Mouse (Mus musculus): ENCODE measurements around the gene Med8. TPM values are rescaled to one million over a fixed set of nuclear protein-coding genes. Genes with fewer than 3 reads are reported as not detected.

The Med8 gene
- polyA plus RNA-seq, 2 experiments: 50.2 to 69.1 TPM

GRCm38 (mm10) chr4:118416329-118416728 lies 7.2 kb downstream of the Med8 start:
- 81% methylated on average over 5 of the region's 5 CpGs for WGBS (ENCODE audit: insufficient replicate concordance)
- Histone ChIP-seq H3K4me1 (replicated peaks; ENCODE audit: control insufficient read depth in 2 of 2, insufficient read depth in 2 of 2, low read length in 1 of 2) (no peaks in the 10 kb centered on the region), H3K4me2 (ENCODE audit: low read depth) (no peak overlapping the region), H3K27me3 (ENCODE audit: control insufficient read depth, insufficient read depth, low read length) (no peaks in the 10 kb centered on the region), H3K27ac (no peak overlapping the region), H3K36me3 (replicated peaks; ENCODE audit: control insufficient read depth, insufficient read depth, low read depth) (peaks cover 41% of the 10 kb centered on the region), H3K9me3 (ENCODE audit: control insufficient read depth, low read length) (no peaks in the 10 kb centered on the region), H3K4me3 (ENCODE audit: insufficient read depth in 1 of 2, low read depth in 2 of 2, low read length in 2 of 2) (no peak overlapping the region), H3K9ac (replicated peaks) (no peak overlapping the region)
- no peak for TF ChIP-seq EP300 (IDR thresholded peaks at IDR 0.05; ENCODE audit: low read depth)
- no peak for TF ChIP-seq CTCF (IDR thresholded peaks at IDR 0.05; ENCODE audit: low read depth)
- ATAC-seq (ENCODE audit: insufficient read depth) (no peak), DNase-seq (ENCODE audit: low read depth in 3 of 3, low spot score in 3 of 3) (no peak)

- WGBS (ENCODE audit: insufficient replicate concordance): 51% methylated on average over 13 of the region's 13 CpGs
- H3K9ac ChIP-seq (replicated peaks): no peak overlapping the region
- no peak overlapping the region for H3K4me3 ChIP-seq (ENCODE audit: insufficient read depth in 1 of 2, low read depth in 2 of 2, low read length in 2 of 2)
- no peaks in the 10 kb centered on the region for H3K27me3 ChIP-seq (ENCODE audit: control insufficient read depth, insufficient read depth, low read length)
- H3K27ac ChIP-seq: no peak overlapping the region
- no peaks in the 10 kb centered on the region for H3K4me1 ChIP-seq (replicated peaks; ENCODE audit: control insufficient read depth in 2 of 2, insufficient read depth in 2 of 2, low read length in 1 of 2)
- H3K36me3 ChIP-seq (replicated peaks; ENCODE audit: control insufficient read depth, insufficient read depth, low read depth): peaks cover 34% of the 10 kb centered on the region
- no peak for TF ChIP-seq EP300 (IDR thresholded peaks at IDR 0.05; ENCODE audit: low read depth)
- TF ChIP-seq CTCF (IDR thresholded peaks at IDR 0.05; ENCODE audit: low read depth): no peak
- ATAC-seq (ENCODE audit: insufficient read depth) (no peak), DNase-seq (ENCODE audit: low read depth in 3 of 3, low spot score in 3 of 3) (no peak)
- no peaks in the 10 kb centered on the region for H3K9me3 ChIP-seq (ENCODE audit: control insufficient read depth, low read length)
- H3K4me2 ChIP-seq (ENCODE audit: low read depth): no peak overlapping the region
Observed at GRCm38 (mm10) chr4:118417112-118417797, 8.1 kb downstream of the Med8 start.

GRCm38 (mm10) chr4:118421384-118421783 lies 12.2 kb downstream of the Med8 start:
- Histone ChIP-seq H3K4me3 (ENCODE audit: insufficient read depth in 1 of 2, low read depth in 2 of 2, low read length in 2 of 2) (no peak overlapping the region), H3K9ac (replicated peaks) (no peak overlapping the region), H3K4me2 (ENCODE audit: low read depth) (no peak overlapping the region), H3K27me3 (ENCODE audit: control insufficient read depth, insufficient read depth, low read length) (no peaks in the 10 kb centered on the region), H3K9me3 (ENCODE audit: control insufficient read depth, low read length) (no peaks in the 10 kb centered on the region), H3K4me1 (replicated peaks; ENCODE audit: control insufficient read depth in 2 of 2, insufficient read depth in 2 of 2, low read length in 1 of 2) (peaks cover 21 to 25% of the 10 kb centered on the region in 2 experiments), H3K27ac (no peak overlapping the region), H3K36me3 (replicated peaks; ENCODE audit: control insufficient read depth, insufficient read depth, low read depth) (peaks cover 5% of the 10 kb centered on the region)
- ATAC-seq (ENCODE audit: insufficient read depth): no peak
- TF ChIP-seq EP300 (IDR thresholded peaks at IDR 0.05; ENCODE audit: low read depth) (no peak), CTCF (IDR thresholded peaks at IDR 0.05; ENCODE audit: low read depth) (no peak)
- no peak for DNase-seq (ENCODE audit: low read depth in 3 of 3, low spot score in 3 of 3)
- 82% methylated on average over 3 of the region's 3 CpGs for WGBS (ENCODE audit: insufficient replicate concordance)

GRCm38 (mm10) chr4:118424541-118425160 lies 15.5 kb downstream of the Med8 start:
- Histone ChIP-seq H3K9ac (replicated peaks) (no peak overlapping the region; the same call in none of the 2 replicates), H3K4me3 (ENCODE audit: insufficient read depth in 1 of 2, low read depth in 2 of 2, low read length in 2 of 2) (no peak overlapping the region), H3K27me3 (ENCODE audit: control insufficient read depth, insufficient read depth, low read length) (no peaks in the 10 kb centered on the region), H3K27ac (peak overlapping the region; percentile 86), H3K9me3 (ENCODE audit: control insufficient read depth, low read length) (no peaks in the 10 kb centered on the region), H3K4me2 (ENCODE audit: low read depth) (peak overlapping the region; percentile 43), H3K36me3 (replicated peaks; ENCODE audit: control insufficient read depth, insufficient read depth, low read depth) (peaks cover 2% of the 10 kb centered on the region; the same call in 1 of the 2 replicates), H3K4me1 (replicated peaks; ENCODE audit: control insufficient read depth in 2 of 2, insufficient read depth in 2 of 2, low read length in 1 of 2) (peaks cover 45 to 49% of the 10 kb centered on the region in 2 experiments)
- no peak for TF ChIP-seq CTCF (IDR thresholded peaks at IDR 0.05; ENCODE audit: low read depth)
- TF ChIP-seq EP300 (IDR thresholded peaks at IDR 0.05; ENCODE audit: low read depth): peak; percentile 90
- peak; percentile 67 to 77 (median 72) for DNase-seq (ENCODE audit: low read depth in 3 of 3, low spot score in 3 of 3)
- ATAC-seq (ENCODE audit: insufficient read depth): peak; percentile 62
- WGBS (ENCODE audit: insufficient replicate concordance): 10% methylated on average over 4 of the region's 4 CpGs

- no peaks in the 10 kb centered on the region for H3K9me3 ChIP-seq (ENCODE audit: control insufficient read depth, low read length)
- 0 out of 2 replicates have a peak overlapping the region, but pooled peaks have one; percentile 18 for H3K9ac ChIP-seq (replicated peaks)
- no peaks in the 10 kb centered on the region for H3K27me3 ChIP-seq (ENCODE audit: control insufficient read depth, insufficient read depth, low read length)
- peak overlapping the region; percentile 86 for H3K27ac ChIP-seq
- H3K4me3 ChIP-seq (ENCODE audit: insufficient read depth in 1 of 2, low read depth in 2 of 2, low read length in 2 of 2): no peak overlapping the region
- TF ChIP-seq CTCF (IDR thresholded peaks at IDR 0.05; ENCODE audit: low read depth) (no peak), EP300 (IDR thresholded peaks at IDR 0.05; ENCODE audit: low read depth) (no peak)
- no peak for ATAC-seq (ENCODE audit: insufficient read depth)
- no peak overlapping the region for H3K4me2 ChIP-seq (ENCODE audit: low read depth)
- no peak for DNase-seq (ENCODE audit: low read depth in 3 of 3, low spot score in 3 of 3)
- H3K36me3 ChIP-seq (replicated peaks; ENCODE audit: control insufficient read depth, insufficient read depth, low read depth): peaks cover 8% of the 10 kb centered on the region
- 92% methylated on average over 1 of the region's 1 CpGs for WGBS (ENCODE audit: insufficient replicate concordance)
- peaks cover 51 to 56% of the 10 kb centered on the region in 2 experiments for H3K4me1 ChIP-seq (replicated peaks; ENCODE audit: control insufficient read depth in 2 of 2, insufficient read depth in 2 of 2, low read length in 1 of 2)
Observed at GRCm38 (mm10) chr4:118425374-118425773, 16.2 kb downstream of the Med8 start.

Data from liver, embryonic 14.5 days (tissue).